Mouse (Mus musculus) right cerebral cortex, adult 18-20 months (tissue): ENCODE data around the gene B230307C23Rik.
A peak's percentile ranks its signal among the peaks of the same experiment; 100 is the strongest.
"Not testable (repeated sequence)": the region's sequence is repeated elsewhere in the genome, so short reads cannot be mapped to it uniquely, and the experiment has no call there.

Experiments
- DNase-seq: peaks from one replicate; pipeline ENCODE4 v3.0.0; 2022; ENCODE audit warnings: mixed read lengths

The B230307C23Rik gene

GRCm38 (mm10) chr16:98022657-98023345 lies 25.7 kb downstream of the B230307C23Rik start:
- no peak for DNase-seq

GRCm38 (mm10) chr16:98026186-98026585 lies 29.1 kb downstream of the B230307C23Rik start:
- not testable (repeated sequence) for DNase-seq

- DNase-seq, result not testable (repeated sequence)
These were observed 37.9 kb downstream of the B230307C23Rik start for GRCm38 (mm10) chr16:98034971-98035370.

- DNase-seq, result peak; percentile 21
These were observed 44.6 kb downstream of the B230307C23Rik start for GRCm38 (mm10) chr16:98041676-98042075.

- not testable (repeated sequence) for DNase-seq
These were observed 82.3 kb downstream of the B230307C23Rik start for GRCm38 (mm10) chr16:98079382-98079781.

- DNase-seq, result not testable (repeated sequence)
These were observed 84.0 kb downstream of the B230307C23Rik start for GRCm38 (mm10) chr16:98081140-98081539.
